Mouse (Mus musculus) lung, postnatal 4 days (tissue): ENCODE results near the gene Tns3.
A peak's percentile ranks its signal among the peaks of the same experiment; 100 is the strongest.

Experiments
- DNase-seq, 2 experiments: peaks; one replicate each; pipeline ENCODE4 v3.0.0; 2021

The Tns3 gene

DNA sequence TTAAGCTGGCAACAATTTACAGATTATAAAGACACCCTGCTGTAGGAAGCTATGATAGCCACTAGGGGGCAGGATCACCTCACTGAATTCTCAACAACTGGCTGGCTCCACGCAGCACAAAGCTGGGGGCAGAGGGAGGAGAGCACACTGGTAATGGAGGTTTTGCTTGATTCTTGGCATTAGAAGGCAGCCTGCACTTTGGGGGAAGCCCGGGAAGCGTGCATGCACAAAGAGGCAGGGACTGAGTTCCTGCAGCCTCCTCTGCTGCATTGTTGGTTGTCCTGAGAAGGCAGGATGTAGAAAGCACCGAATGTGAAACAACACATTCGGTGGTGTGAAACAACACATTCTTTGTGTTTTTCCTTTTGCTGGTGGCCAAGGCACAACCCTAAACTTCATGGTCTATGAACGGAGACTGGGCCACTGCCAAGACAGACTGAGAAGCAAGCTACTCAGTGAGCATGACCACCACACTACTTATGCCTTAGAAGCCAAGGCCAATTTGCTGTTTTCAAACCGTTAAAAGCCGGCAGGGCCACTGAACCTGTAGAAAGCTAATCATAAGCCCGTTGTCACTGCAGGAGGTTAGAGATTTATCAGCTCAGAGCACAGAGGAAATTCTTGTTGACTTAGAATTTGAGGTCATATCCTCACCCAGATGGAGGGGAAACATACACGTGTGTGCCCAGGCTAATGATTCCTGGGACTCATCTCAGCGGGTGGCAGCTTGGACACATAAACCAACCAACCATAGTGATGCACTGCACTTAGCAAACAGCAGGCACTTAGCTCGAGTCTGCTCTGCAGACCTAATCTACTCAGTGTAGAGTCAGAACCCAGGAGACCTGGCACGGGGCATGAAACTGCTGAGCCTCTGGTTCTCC is 239.8 kb downstream of the Tns3 start:
- DNase-seq: peak; percentile 74 to 82

DNA sequence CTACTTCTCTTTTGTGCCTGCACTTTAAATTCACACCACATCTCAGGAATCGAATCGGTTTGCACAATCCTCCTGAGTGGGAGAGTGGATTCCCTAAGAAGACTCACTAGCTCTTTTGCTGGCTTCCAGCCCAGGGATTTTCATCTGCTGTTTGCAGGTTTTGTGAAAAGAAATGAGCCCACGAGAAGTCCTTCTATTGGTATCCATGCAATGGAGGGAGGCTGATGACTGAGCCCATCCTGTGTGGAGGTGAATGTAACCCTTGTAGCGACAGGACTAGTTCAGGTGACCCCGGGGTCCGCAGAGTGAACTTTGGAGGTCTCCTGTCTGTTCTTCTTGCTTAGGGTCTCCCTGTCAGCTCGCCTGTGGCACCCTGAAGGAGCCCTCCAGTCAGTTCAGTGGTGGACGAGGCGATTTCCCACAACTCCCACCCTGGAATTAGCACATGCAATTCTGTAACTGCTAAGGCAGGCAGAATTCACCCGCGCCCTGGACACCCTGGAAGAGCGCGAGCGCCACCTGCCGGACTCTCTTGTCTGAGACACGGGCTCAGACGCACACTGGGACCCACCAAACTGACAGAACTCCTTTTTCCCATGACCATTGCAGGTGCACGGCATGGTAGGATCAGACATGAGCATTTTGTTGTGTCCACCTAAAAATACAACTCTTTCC is 259.0 kb downstream of the Tns3 start:
- peak; percentile 62 to 68 for DNase-seq

DNA sequence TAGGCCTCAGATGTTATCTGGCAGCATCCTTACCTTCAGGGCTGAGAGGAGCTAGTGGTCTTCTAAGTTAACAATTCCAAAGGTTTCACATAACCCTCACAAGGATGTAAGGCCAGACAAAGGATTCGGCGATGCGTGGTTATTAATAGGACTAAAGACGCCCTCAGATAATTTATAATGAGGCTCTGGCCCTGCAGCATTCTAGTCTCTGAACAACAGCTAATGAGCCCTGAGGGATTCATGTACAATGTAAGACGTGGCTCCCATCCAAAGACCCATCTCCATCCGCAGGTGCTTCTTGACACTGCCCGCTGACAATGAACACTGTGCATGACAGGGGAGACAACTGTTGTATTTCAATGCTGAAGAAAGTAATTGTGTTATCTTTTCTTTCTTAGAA is 263.0 kb downstream of the Tns3 start:
- DNase-seq: no peak

DNA sequence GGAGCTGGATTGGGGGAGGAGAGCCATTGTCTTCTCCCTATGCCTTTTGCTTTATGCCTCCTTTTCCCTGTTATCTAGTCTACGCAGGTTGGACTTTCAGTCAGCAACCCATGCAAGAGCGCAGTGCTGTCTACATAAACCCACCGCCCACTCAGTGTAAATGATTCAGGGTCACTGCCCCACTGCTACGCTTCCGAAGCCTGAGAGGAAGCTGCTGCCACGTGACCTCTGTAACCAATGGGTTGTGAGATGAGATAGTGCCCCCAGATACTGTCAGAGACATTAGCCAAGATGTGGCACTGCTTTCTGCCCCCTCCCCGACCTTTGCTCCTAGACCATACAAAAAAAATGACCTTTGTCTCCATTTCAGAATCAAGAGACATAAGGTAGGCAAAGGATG is 268.0 kb downstream of the Tns3 start:
- DNase-seq: no peak

DNA sequence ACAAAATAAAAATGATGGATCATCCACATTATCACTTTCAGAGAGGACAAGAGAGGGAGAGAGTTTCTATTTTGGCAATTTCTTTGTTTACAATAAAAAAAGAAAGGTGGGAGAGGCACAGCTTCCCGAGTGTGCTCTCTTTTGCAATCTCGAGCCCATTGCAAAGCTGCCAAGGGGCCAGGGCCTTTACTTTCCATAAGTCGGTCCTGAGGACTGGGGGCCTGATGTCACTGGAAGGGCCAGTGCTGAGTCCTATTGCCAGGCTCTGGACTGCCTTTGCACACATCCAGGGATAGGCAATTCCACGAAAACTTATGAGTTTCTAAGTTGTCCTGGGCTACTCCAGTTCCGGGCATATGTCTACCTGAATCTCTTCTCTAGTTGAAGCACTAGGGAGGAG is 272.8 kb downstream of the Tns3 start:
- no peak for DNase-seq

DNA sequence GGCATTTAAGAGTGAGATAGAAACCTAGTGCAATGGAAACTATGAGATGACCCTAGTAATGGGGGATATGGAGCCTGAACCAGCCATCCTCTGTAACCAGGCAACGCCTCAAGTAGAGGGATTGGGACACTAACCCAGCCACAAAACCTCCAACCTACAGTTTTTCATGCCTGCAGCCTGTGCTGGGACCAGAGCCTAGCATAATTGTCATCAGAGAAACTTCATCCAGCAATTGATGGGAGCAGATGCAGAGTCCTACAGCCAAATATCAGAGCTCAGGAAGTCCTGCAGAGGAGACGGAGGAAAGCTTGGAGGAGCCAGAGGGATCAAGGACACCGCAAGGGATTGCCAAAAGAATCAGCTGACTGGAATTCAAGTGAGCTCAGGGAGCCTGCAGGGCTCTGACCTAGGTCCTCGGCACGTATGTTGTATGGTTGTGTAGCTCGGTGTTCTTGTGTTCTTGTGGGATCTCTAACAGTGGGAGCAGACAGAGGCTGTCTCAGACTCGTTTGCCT is 278.4 kb downstream of the Tns3 start:
- no peak for DNase-seq
